Mouse (Mus musculus) left cerebral cortex, adult 8-10 months (tissue): ENCODE measurements around the gene Ripk3. TPM values are rescaled to one million over a fixed set of nuclear protein-coding genes. Genes with fewer than 3 reads are reported as not detected.

Experiments
- DNase-seq, 2 experiments: peaks; one replicate each; pipeline ENCODE4 v3.0.0; 2022; ENCODE audit warnings: low spot score in 2 of 2
- total RNA-seq, 4 experiments: library from RNA; stranded (reverse); gene quantifications; 2 replicates each; pipeline ENCODE4 v1.2.4; 2022

The Ripk3 gene
- under 1 TPM in 2 of 4 experiments, not detected in 2; 0.73 to 0.98 TPM for total RNA-seq

GRCm38 (mm10) chr14:55788256-55789050, at the start of gene Ripk3:
Ripk3 (minus strand) TSS chr14:55788865.
- no peak for DNase-seq

- DNase-seq = no peak
These were observed 49.6 kb upstream of the Ripk3 start for GRCm38 (mm10) chr14:55838312-55838711.

GRCm38 (mm10) chr14:55834808-55835533, 46.3 kb upstream of the Ripk3 start:
- no peak for DNase-seq

GRCm38 (mm10) chr14:55833126-55833525, 44.5 kb upstream of the Ripk3 start:
- DNase-seq = no peak

- DNase-seq = no peak
These were observed 41.7 kb upstream of the Ripk3 start for GRCm38 (mm10) chr14:55830331-55830730.

GRCm38 (mm10) chr14:55829854-55830253, 41.2 kb upstream of the Ripk3 start:
- DNase-seq = no peak

- DNase-seq = no peak
These were observed 40.1 kb upstream of the Ripk3 start for GRCm38 (mm10) chr14:55828716-55829263.

- DNase-seq = no peak
These were observed 38.1 kb upstream of the Ripk3 start for GRCm38 (mm10) chr14:55826551-55827340.

- peak in 1 of 2 experiments; percentile 3 for DNase-seq
These were observed 37.5 kb upstream of the Ripk3 start for GRCm38 (mm10) chr14:55826142-55826541.

- DNase-seq = no peak
These were observed 36.8 kb upstream of the Ripk3 start for GRCm38 (mm10) chr14:55825216-55826051.

GRCm38 (mm10) chr14:55824481-55825215, 36.0 kb upstream of the Ripk3 start:
- no peak for DNase-seq

GRCm38 (mm10) chr14:55824001-55824480, 35.4 kb upstream of the Ripk3 start:
- DNase-seq = no peak

GRCm38 (mm10) chr14:55822991-55823762, 34.5 kb upstream of the Ripk3 start, which contains the start of gene Nfatc4:
Nfatc4 (plus strand) TSS chr14:55823144.
- DNase-seq = peak in 1 of 2 experiments; percentile 11

GRCm38 (mm10) chr14:55822435-55822990, 33.8 kb upstream of the Ripk3 start:
- peak in 1 of 2 experiments; percentile 9 for DNase-seq

GRCm38 (mm10) chr14:55820576-55820975, 31.9 kb upstream of the Ripk3 start:
- DNase-seq = no peak

GRCm38 (mm10) chr14:55819845-55820405, 31.3 kb upstream of the Ripk3 start:
- no peak for DNase-seq

- DNase-seq = no peak
These were observed 26.7 kb upstream of the Ripk3 start for GRCm38 (mm10) chr14:55815310-55815751.

GRCm38 (mm10) chr14:55814885-55815284, 26.2 kb upstream of the Ripk3 start:
- DNase-seq = peak in 1 of 2 experiments; percentile 65
